ENCODE assay signal across 22 mouse cellular contexts in genomic region chr7:130967901-130968300, GRCm38 (mm10). TPM values are rescaled to one million over a fixed set of nuclear protein-coding genes. Genes with fewer than 3 reads are reported as not detected.
DNase-seq lines count a peak whose midpoint lies in the region; ATAC-seq and TF ChIP-seq lines count a peak whose summit lies in the region.
"Had no signal": no experiment of that assay in that cellular context is flagged by ENCODE, and none has a peak within 500 bp of the region (broad histone marks: within the 10 kb centered on the region; RNA-seq: fewer than 3 reads in every experiment).

No protein-coding gene starts in this region.

- peak overlapping the region; percentile 51; the same call in 1 of the 2 replicates for H3K27ac ChIP-seq in heart, adult 2 months
- H3K27ac ChIP-seq in heart, postnatal 0 days (ENCODE audit: low read depth): 0 out of 2 replicates have a peak overlapping the region, but pooled peaks have one; percentile 11
- H3K27ac ChIP-seq in heart, embryonic 12.5 days (ENCODE audit: poor library complexity, severe bottlenecking): no peak overlapping the region
- H3K27ac ChIP-seq in embryonic fibroblast, embryonic 13.5 days (ENCODE audit: insufficient read depth, low read length): peak overlapping the region; percentile 90
- H3K27ac ChIP-seq in midbrain, embryonic 13.5 days: no peak overlapping the region
- H3K27ac ChIP-seq: forebrain, embryonic 12.5 days; forebrain, embryonic 15.5 days; hindbrain, embryonic 10.5 days; hindbrain, embryonic 13.5 days; intestine, embryonic 15.5 days had no signal

- TF ChIP-seq CTCF in heart, adult 2 months (IDR thresholded peaks at IDR 0.05): no peak
- no peak for TF ChIP-seq CTCF in heart, postnatal 0 days (IDR thresholded peaks at IDR 0.05; ENCODE audit: low read depth)
- no peak for TF ChIP-seq CTCF in embryonic fibroblast, embryonic 13.5 days (IDR thresholded peaks at IDR 0.05; ENCODE audit: borderline replicate concordance, insufficient read depth, low read length)

- no peak overlapping the region for H3K9ac ChIP-seq in heart, adult 2 months (ENCODE audit: low read depth, low read length)
- no peak overlapping the region for H3K9ac ChIP-seq in heart, postnatal 0 days (replicated peaks; ENCODE audit: low read depth, low read length)
- H3K9ac ChIP-seq in heart, embryonic 12.5 days: no peak overlapping the region
- no peak overlapping the region for H3K9ac ChIP-seq in midbrain, embryonic 13.5 days (replicated peaks)
- H3K9ac ChIP-seq: embryonic facial prominence, embryonic 12.5 days; embryonic facial prominence, embryonic 15.5 days; forebrain, embryonic 12.5 days; forebrain, embryonic 15.5 days; hindbrain, embryonic 13.5 days; intestine, embryonic 15.5 days had no signal

- peaks cover 26% of the 10 kb centered on the region for H3K4me1 ChIP-seq in heart, adult 2 months (ENCODE audit: control insufficient read depth, insufficient read depth, low read length)
- peaks cover 29% of the 10 kb centered on the region for H3K4me1 ChIP-seq in heart, postnatal 0 days (ENCODE audit: control insufficient read depth, insufficient read depth)
- peaks cover 50% of the 10 kb centered on the region for H3K4me1 ChIP-seq in heart, embryonic 12.5 days (replicated peaks)
- peaks cover 38% of the 10 kb centered on the region for H3K4me1 ChIP-seq in embryonic fibroblast, embryonic 13.5 days (ENCODE audit: control insufficient read depth, insufficient read depth, low read length)
- H3K4me1 ChIP-seq in midbrain, embryonic 13.5 days (replicated peaks): peaks cover 9% of the 10 kb centered on the region; the same call in 1 of the 2 replicates

- no peak for TF ChIP-seq POLR2A in heart, adult 2 months (IDR thresholded peaks at IDR 0.05; ENCODE audit: insufficient read depth, low read depth, low read length)
- TF ChIP-seq POLR2A in embryonic fibroblast, embryonic 13.5 days (IDR thresholded peaks at IDR 0.05; ENCODE audit: low read depth, low read length): no peak
- no peak for TF ChIP-seq POLR2A in myocyte (IDR thresholded peaks at IDR 0.05; ENCODE audit: insufficient read length, low read depth)

- 71% methylated on average over 6 of the region's 6 CpGs for WGBS in heart, adult 2 months
- WGBS in heart, postnatal 0 days: 74% methylated on average over 6 of the region's 6 CpGs
- 78% methylated on average over 6 of the region's 6 CpGs for WGBS in heart, embryonic 12.5 days
- 92% methylated on average over 6 of the region's 6 CpGs for WGBS in midbrain, embryonic 13.5 days

- DNase-seq in heart, adult 2 months: no peak
- no peak for DNase-seq in heart, adult 18-20 months
- DNase-seq in heart, postnatal 0 days (ENCODE audit: low spot score): no peak
- no peak for DNase-seq in testis, postnatal 10 days (ENCODE audit: low spot score)
- DNase-seq: cerebellum, adult 11 months; cerebellum, adult 9-11 months had no signal

- no peaks in the 10 kb centered on the region for H3K9me3 ChIP-seq in heart, postnatal 0 days (replicated peaks; ENCODE audit: control insufficient read depth, low read length)
- H3K9me3 ChIP-seq in heart, embryonic 12.5 days (replicated peaks): no peaks in the 10 kb centered on the region
- H3K9me3 ChIP-seq in midbrain, embryonic 13.5 days: no peaks in the 10 kb centered on the region
- H3K9me3 ChIP-seq: embryonic facial prominence, embryonic 12.5 days; embryonic facial prominence, embryonic 15.5 days; forebrain, embryonic 12.5 days; forebrain, embryonic 15.5 days; hindbrain, embryonic 10.5 days; hindbrain, embryonic 13.5 days; intestine, embryonic 15.5 days had no signal

- ATAC-seq in heart, postnatal 0 days (ENCODE audit: insufficient read depth, low read depth): no peak
- ATAC-seq in heart, embryonic 12.5 days (ENCODE audit: insufficient number of reproducible peaks, low FRiP score): no peak
- no peak for ATAC-seq in midbrain, embryonic 13.5 days
- ATAC-seq: CD4-positive, CD25-positive, alpha-beta regulatory T cell, adult 4 months; forebrain, embryonic 15.5 days; hindbrain, embryonic 16.5 days; intestine, embryonic 15.5 days had no signal

- intact Hi-C loops in heart, adult 2 months (cut with DNase I): loop anchor here (2.0 kb wide), 1 partner anchor 31 kb away; the partner anchor contains the start of gene Htra1

- no peak for TF ChIP-seq EP300 in heart, adult 2 months (IDR thresholded peaks at IDR 0.05; ENCODE audit: insufficient read depth, low read depth, low read length)
- TF ChIP-seq EP300 in heart, postnatal 0 days (IDR thresholded peaks at IDR 0.05; ENCODE audit: low read depth): no peak

- H3ac ChIP-seq in myocyte (ENCODE audit: control insufficient read depth, insufficient read length): no peak overlapping the region

- no peaks in the 10 kb centered on the region for H3K79me2 ChIP-seq in heart, adult 2 months (replicated peaks; ENCODE audit: control insufficient read depth, insufficient read depth, low read length)
- H3K79me2 ChIP-seq in myocyte (ENCODE audit: control insufficient read depth, insufficient read depth): no peaks in the 10 kb centered on the region

- no peaks in the 10 kb centered on the region for H3K27me3 ChIP-seq in heart, adult 2 months (ENCODE audit: control insufficient read depth, insufficient read depth, low read length)
- no peaks in the 10 kb centered on the region for H3K27me3 ChIP-seq in heart, postnatal 0 days (ENCODE audit: control insufficient read depth, insufficient read depth, low read length)
- no peaks in the 10 kb centered on the region for H3K27me3 ChIP-seq in heart, embryonic 12.5 days (replicated peaks)
- H3K27me3 ChIP-seq in myocyte (ENCODE audit: control insufficient read depth, insufficient read depth, insufficient read length): no peaks in the 10 kb centered on the region
- H3K27me3 ChIP-seq in midbrain, embryonic 13.5 days: no peaks in the 10 kb centered on the region
- H3K27me3 ChIP-seq: embryonic facial prominence, embryonic 12.5 days; embryonic facial prominence, embryonic 15.5 days; forebrain, embryonic 12.5 days; forebrain, embryonic 15.5 days; hindbrain, embryonic 13.5 days; intestine, embryonic 15.5 days had no signal

- H3K4me2 ChIP-seq in heart, postnatal 0 days (ENCODE audit: low read depth, low read length): no peak overlapping the region
- H3K4me2 ChIP-seq in heart, embryonic 12.5 days: no peak overlapping the region
- peak overlapping the region; percentile 69 for H3K4me2 ChIP-seq in myocyte (ENCODE audit: low read depth)
- H3K4me2 ChIP-seq in midbrain, embryonic 13.5 days (replicated peaks): no peak overlapping the region
- H3K4me2 ChIP-seq: embryonic facial prominence, embryonic 12.5 days; embryonic facial prominence, embryonic 15.5 days; forebrain, embryonic 12.5 days; forebrain, embryonic 15.5 days; hindbrain, embryonic 13.5 days; intestine, embryonic 15.5 days had no signal

- no peak overlapping the region for H3K4me3 ChIP-seq in heart, adult 2 months
- no peak overlapping the region for H3K4me3 ChIP-seq in heart, postnatal 0 days (ENCODE audit: low read depth, low read length)
- no peak overlapping the region for H3K4me3 ChIP-seq in heart, embryonic 12.5 days
- no peak overlapping the region for H3K4me3 ChIP-seq in embryonic fibroblast, embryonic 13.5 days (ENCODE audit: insufficient read depth, low read length)
- H3K4me3 ChIP-seq in myocyte: no peak overlapping the region
- H3K4me3 ChIP-seq in midbrain, embryonic 13.5 days (replicated peaks): no peak overlapping the region
- H3K4me3 ChIP-seq: embryonic facial prominence, embryonic 12.5 days; embryonic facial prominence, embryonic 15.5 days; erythroblast, embryonic 14.5 days; forebrain, embryonic 12.5 days; forebrain, embryonic 15.5 days; hindbrain, embryonic 10.5 days; hindbrain, embryonic 13.5 days; intestine, embryonic 15.5 days had no signal

- peaks cover 11% of the 10 kb centered on the region; the same call in 1 of the 2 replicates for H3K36me3 ChIP-seq in heart, adult 2 months (ENCODE audit: control insufficient read depth, insufficient read depth, low read length)
- 0 out of 2 replicates have a peak, but pooled peaks cover 2% of the 10 kb centered on the region for H3K36me3 ChIP-seq in heart, postnatal 0 days (replicated peaks; ENCODE audit: control insufficient read depth, insufficient read depth, low read length)
- H3K36me3 ChIP-seq in heart, embryonic 12.5 days: no peaks in the 10 kb centered on the region
- H3K36me3 ChIP-seq in myocyte (ENCODE audit: control insufficient read depth, insufficient read depth): peaks cover 18% of the 10 kb centered on the region
- H3K36me3 ChIP-seq in midbrain, embryonic 13.5 days: no peaks in the 10 kb centered on the region
- H3K36me3 ChIP-seq: embryonic facial prominence, embryonic 12.5 days; embryonic facial prominence, embryonic 15.5 days; forebrain, embryonic 12.5 days; forebrain, embryonic 15.5 days; hindbrain, embryonic 10.5 days; hindbrain, embryonic 13.5 days; intestine, embryonic 15.5 days had no signal

TF ChIP-seq in myocyte, 11 proteins besides CTCF, POLR2A, EP300 and RAD21:
- TF ChIP-seq REST (IDR thresholded peaks at IDR 0.05; ENCODE audit: insufficient read depth, insufficient read length): no peak

RNA-seq across cellular contexts. Expression of gene Htra1, which starts 32.0 kb away (rescaled TPM):
- total RNA-seq in heart, adult 2 months (2021): 100 to 1,000 TPM; 102 to 117 TPM
- 85.7 and 91.1 TPM in 2 replicates for polyA plus RNA-seq in heart, adult 2 months (2012; rRNA removed)
- total RNA-seq in heart, adult 18-20 months (2021): 100 to 1,000 TPM; 109 to 122 TPM
- 79.7 and 97.9 TPM in 2 replicates for total RNA-seq in heart, postnatal 0 days (2014; rRNA removed; ENCODE audit: low replicate concordance)
- polyA plus RNA-seq in heart, postnatal 0 days (2015; fragmentation: Nextera tagmentation; extraction: Ambion mirVana): 86.1 and 95.2 TPM in 2 replicates
- 72.8 and 75.2 TPM in 2 replicates for polyA plus RNA-seq in heart, embryonic 12.5 days (2016; fragmentation: Nextera tagmentation; extraction: Ambion mirVana)
- polyA plus RNA-seq in embryonic fibroblast, embryonic 13.5 days (2011; ENCODE audit: insufficient read length, low read depth, missing spikeins): 195 and 242 TPM in 2 replicates
- 176 TPM for polyA plus RNA-seq in myocyte (2012; fragmentation: generic; extraction: Trizol)
- 4.3 and 6.2 TPM in 2 replicates for polyA plus RNA-seq in midbrain, embryonic 13.5 days (2015; fragmentation: Nextera tagmentation; extraction: Ambion mirVana)
- total RNA-seq: common myeloid progenitor, adult 5-6 weeks; MEL had no signal
- polyA plus RNA-seq: CD4-positive, CD25-positive, alpha-beta regulatory T cell, adult 4 months; erythroblast, embryonic 14.5 days had no signal

Comparison
In these comparisons a context has a peak if more than half of its experiments do, and no peak if none do; other contexts are left out.
1. H3K27ac ChIP-seq: peak in heart, adult 2 months (single experiment), heart, postnatal 0 days (single experiment) and embryonic fibroblast, embryonic 13.5 days (single experiment); none in heart, embryonic 12.5 days (single experiment) and midbrain, embryonic 13.5 days (single experiment).
2. RNA of gene Htra1, which starts 32.0 kb away (polyA plus RNA-seq): 195 to 242 TPM in embryonic fibroblast, embryonic 13.5 days, 176 TPM in myocyte (single experiment), 86.1 to 95.2 TPM in heart, postnatal 0 days, 85.7 to 91.1 TPM in heart, adult 2 months and 72.8 to 75.2 TPM in heart, embryonic 12.5 days; 4.3 to 6.2 TPM in midbrain, embryonic 13.5 days; every median in the first group is over 10 times any median in the second.